Mouse (Mus musculus) right cerebral cortex, postnatal 14 days (tissue): ENCODE results near the gene 3110082I17Rik.
"Not testable (repeated sequence)": the region's sequence is repeated elsewhere in the genome, so short reads cannot be mapped to it uniquely, and the experiment has no call there.

Source experiments
- DNase-seq: peaks from one replicate; pipeline ENCODE4 v3.0.0; 2022

3110082I17Rik gene

DNA sequence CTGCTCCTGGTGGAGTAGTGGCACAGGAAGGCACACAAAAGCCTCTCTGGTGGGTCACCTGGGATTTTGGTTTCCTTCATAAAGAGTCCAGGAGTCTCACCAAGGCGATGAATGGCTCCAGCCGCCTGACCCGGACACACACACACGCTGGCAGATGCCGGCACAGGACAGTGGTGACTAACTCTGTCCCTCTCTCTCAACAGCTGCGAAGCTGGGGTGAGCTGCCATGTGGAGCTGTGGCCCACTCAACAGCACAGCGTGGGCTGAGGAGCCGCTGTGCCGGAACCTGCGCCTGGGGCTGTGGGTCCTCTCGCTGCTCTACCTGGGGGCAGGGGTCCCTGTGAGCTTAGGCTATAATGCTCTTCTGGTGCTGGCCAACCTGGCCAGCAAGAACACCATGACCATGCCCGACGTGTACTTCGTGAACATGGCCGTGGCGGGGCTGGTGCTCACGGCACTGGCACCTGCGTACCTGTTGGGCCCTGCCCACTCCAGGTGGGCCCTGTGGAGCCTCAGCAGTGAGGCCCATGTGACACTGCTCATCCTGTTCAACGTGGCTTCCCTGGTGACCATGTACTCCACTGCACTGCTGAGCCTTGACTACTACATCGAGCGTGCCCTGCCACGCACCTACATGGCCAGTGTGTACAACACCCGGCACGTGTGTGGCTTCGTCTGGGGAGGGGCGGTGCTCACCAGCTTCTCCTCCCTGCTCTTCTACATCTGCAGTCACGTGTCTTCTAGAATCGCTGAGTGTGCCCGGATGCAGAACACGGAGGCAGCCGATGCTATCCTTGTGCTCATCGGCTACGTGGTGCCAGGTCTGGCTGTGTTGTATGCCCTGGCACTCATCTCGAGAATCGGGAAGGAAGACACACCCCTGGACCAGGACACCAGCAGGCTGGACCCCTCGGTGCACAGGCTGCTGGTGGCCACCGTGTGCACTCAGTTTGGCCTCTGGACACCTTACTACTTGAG is 67.8 kb downstream of the 3110082I17Rik start:
- no peak for DNase-seq

DNA sequence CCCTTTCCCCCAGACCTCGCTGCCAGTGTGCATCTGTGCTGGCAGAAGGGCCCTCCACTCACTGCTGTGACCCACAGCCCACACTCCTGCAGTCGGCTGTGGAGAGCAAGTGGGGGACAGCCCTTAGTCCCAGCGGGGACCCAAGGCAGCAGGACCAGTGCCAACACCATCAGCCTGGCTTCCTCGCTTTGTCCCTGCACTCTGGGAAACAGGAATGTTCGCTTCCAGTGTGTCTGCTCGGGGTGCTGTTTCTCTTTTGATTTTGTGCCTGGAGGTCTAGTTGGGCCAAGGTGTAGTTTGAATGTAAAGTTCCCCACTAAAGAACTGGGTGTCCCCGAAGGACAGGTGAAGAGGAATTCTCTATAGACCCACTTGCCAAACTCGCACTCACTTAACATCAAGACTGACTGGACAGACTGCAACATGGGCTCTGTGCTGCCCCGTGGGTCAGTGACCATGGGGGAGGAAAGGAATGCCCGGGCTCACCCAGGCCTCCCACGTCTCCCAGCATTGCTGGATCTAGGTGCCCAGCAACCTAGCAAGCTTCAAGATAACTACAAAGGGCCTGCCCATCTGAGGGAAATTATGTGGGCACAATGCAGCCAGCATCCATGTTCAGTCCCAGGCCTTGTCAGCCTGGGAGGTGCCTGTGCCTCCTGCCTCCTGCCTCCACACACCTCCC is 68.9 kb downstream of the 3110082I17Rik start:
- DNase-seq = no peak

DNA sequence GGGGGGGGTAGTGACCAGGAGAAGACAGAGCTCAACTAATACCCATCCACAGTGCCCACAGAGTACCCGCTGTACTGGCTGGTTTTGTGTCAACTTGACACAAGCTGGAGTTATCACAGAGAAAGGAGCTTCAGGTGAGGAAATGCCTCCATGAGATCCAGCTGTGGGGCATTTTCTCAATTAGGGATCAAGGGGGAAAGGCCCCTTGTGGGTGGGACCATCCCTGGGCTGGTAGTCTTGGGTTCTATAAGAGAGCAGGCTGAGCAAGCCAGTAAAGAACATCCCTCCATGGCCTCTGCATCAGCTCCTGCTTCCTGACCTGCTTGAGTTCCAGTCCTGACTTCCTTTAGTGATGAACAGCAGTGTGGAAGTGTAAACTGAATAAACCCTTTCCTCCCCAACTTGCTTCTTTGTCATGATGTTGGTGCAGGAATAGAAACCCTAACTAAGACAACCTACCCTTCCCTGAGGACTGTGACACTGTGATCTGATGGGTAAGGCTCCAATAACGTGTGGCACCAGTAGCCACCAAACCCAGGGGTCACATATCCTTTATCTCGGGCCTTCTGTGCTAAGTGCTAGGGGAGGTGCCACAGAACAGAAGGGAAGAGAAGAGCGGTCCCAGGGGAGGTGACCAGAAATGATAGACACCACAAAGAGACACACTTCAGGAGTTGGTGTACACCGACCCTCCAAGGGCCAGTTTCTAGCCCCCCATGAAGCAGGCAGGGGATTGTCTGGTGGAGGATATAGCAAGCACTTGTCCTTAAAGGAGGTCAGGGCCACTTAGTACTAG is 69.8 kb downstream of the 3110082I17Rik start:
- DNase-seq = not testable (repeated sequence)

DNA sequence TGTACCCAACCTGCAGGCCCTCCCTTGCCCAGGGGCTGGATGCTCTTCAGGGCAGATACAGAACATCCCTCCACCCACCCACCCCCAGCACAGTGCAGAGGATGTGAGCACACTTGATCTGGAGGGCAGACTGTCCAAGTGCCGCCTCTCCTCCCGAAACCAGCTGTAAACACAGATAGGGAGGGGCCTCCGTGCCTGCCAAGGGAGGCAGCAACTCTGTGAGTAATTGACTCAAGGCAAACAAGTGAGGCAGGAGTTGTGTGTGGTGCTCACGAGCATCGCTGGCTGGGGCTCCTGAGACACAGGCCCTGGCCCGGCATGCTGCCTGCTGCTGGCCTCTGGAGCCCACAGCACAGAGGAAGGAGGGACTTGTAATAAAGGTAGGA is 70.7 kb downstream of the 3110082I17Rik start:
- peak; percentile 43 for DNase-seq

- DNase-seq = no peak
Measured at GRCm38 (mm10) chr5:139388694-139389675, 71.3 kb downstream of the 3110082I17Rik start.

GRCm38 (mm10) chr5:139388195-139388570 is 72.1 kb downstream of the 3110082I17Rik start:
- DNase-seq = no peak

DNA sequence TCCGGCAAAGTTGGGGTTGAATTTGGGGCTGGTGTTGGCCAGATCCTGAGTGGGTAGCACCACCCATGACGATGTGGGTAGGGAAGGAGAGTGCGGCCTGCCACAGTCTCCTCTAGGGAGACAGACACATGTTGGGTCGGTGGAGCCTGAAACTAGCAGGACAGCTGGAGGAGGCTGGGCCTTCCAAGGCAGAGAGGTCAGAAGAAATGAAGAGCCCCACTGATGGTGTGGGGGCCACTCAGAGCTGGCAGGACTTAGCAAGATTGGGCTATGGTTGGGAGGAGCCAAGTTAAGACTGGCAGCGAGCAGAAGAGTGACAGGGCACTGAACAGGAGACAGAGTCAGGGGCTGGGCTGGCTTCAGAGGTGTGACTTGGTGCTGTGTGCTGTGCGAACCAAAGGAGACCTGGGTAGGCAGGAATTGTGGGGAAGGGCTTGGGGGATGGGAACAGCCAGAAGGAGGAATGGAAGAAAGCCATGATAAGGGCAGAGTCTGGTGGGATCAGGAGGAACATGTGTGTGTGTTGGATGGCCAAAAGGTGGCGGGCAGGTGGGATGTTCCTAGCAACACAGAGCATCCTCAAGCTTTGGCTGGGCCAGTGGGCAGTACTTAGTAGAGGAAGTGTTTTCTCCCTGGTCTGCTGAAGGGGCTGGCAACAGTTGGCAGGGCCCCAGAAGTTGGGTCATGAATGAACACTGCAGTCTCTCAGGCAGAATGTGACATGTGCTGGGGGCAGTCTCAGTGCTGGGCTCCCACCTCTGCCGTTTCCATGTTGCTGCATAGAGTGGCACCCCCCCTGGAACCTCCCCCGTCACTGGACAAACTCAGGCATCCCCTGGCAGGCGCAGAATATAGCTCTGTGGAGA is 72.8 kb downstream of the 3110082I17Rik start:
- peak; percentile 52 for DNase-seq

DNA sequence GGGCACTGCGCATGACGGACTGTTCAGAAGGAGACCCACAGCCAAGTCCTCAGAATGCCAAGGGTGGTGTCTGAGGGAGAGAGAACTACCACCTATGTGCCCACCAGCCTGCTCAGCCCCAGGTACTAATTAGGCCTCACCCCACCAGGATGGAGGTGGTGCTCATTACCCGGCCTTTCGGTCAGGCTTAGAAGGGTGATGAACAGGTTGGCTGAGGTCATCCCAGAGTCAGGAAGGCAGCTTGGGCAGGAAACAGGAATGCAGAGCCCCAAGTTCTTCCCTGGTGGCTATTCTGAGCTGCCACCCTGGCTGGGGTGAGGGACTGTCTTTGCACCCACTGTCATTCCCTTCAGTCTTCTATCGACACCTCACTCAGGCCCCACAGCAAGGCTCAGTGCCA is 74.3 kb downstream of the 3110082I17Rik start:
- no peak for DNase-seq

DNA sequence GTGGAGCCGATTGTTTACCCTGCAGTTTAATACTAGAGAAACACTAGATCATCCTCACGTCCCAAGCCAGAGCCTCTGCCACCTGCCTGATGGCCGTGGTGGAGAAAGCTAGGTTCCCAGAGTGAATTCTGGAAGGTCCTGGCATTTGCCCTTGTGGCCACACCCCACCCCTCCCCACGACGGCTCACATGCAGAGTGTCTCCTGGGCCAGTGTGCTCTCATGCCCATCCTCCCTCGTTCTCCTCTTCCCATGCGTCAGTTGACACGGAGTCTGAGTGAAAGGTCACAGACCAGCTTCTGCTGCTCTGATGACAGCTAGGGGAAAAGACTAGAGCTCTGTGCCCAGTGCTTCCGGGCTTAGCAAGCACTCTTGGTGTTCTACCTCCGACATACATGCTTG is 75.8 kb downstream of the 3110082I17Rik start:
- DNase-seq = no peak

GRCm38 (mm10) chr5:139383234-139383633 is 77.1 kb downstream of the 3110082I17Rik start:
- no peak for DNase-seq

DNA sequence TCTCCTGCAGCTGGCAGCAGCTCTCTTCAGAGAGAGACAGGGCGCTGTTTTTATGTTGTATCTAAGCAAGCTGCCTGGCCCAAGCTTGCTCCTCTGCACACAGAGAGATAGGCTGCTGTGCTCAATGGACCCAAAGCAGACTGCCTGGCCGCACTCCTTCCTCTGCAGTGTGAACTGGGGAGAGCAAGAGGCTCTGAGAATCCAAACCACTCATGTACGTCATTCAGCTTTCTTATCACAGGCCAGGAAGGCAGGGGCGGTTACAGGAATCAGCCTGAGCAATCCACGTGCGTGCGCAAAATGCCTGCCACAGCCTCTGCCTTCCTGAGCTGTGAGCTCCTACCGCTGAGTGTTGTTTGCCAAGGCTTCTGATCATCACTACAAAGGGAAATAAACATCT is 77.6 kb downstream of the 3110082I17Rik start:
- DNase-seq = peak; percentile 38

DNA sequence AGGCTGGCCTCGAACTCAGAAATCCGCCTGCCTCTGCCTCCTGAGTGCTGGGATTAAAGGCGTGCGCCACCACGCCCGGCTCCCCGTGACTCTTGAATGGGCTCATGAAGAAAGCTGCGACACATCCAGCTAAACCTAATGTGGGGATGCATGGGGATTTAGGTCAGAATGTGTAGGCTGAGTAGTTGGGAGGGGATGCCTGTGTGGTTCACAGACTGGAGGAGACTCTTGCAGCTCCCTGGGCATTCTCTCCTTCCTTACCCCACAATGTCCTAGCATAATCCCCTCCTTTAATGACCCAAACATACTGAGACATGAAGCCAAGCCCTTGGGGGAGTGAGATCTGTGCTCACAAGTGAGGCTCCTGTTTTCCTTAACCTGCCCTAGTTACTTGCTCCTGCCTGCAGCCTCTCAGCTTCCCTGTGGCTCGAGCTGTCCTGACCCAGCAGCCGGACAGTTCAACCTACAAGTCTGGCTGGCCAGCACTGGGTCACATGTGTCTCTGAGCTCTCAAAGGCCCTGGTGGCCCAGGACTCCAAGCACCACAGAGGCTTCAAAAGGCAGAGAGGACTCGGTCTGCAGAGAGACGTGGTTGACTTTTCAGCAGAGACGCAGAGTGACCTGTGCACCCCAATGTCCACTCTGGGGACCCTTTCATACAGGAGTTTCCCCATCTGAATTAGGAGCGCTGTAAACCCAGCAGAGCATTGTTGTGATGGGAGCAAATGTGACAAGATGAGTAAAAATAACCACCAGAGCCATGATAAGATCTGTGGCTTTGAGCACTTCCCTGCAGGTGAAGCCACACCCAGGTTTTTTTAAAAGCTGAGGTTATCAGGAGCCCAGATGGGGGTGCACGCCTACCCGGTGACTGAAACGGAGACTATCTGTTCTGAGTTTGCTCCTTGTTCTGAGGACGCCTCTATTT is 78.5 kb downstream of the 3110082I17Rik start:
- DNase-seq = no peak

DNA sequence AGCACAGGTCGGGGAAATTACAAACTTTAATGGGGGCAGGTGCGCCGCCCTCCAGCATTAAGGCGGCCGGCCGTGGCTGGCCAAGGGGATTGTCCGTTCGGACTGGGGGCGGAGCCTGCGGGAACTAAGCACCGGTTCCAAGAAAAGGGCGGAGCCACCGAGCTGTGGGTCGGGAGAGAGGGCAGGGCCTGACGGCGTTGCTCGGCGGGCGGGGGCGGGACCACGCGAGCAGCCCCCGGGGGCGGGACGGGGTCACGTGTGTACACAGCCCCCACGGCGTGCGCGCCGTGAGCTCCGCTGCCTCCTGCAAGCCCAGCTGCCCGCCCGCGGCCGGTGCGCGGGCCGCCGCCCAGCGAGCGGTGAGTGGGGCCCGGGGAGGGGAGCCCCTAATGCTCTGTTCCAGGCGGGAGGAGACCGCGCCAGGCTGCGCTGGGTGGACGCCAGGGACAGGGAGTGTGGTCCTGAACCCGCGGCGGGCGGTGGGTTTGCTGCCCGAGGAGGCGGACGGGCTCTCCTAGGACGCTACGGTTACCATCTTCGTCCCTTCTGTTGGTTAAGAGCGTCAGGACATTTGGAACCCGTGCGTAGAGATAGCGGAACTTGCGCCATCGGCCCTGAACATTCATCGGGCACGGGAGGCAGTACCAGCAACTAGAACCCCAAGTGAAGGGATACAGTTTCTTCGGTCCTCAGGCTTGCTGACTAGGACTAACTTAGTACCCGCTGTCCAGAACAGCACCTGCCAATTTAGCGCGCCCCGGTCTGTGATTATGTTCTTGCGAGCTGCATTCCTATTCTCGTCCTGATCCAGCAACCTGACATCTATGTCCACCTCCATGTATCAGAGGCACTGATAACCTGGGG is 79.7 kb downstream of the 3110082I17Rik start:
- DNase-seq = peak; percentile 86

- no peak for DNase-seq
Measured at GRCm38 (mm10) chr5:139379771-139380384, 80.4 kb downstream of the 3110082I17Rik start.

- no peak for DNase-seq
Measured at GRCm38 (mm10) chr5:139378986-139379629, 81.2 kb downstream of the 3110082I17Rik start.

GRCm38 (mm10) chr5:139378271-139378556 is 82.1 kb downstream of the 3110082I17Rik start:
- DNase-seq = no peak

DNA sequence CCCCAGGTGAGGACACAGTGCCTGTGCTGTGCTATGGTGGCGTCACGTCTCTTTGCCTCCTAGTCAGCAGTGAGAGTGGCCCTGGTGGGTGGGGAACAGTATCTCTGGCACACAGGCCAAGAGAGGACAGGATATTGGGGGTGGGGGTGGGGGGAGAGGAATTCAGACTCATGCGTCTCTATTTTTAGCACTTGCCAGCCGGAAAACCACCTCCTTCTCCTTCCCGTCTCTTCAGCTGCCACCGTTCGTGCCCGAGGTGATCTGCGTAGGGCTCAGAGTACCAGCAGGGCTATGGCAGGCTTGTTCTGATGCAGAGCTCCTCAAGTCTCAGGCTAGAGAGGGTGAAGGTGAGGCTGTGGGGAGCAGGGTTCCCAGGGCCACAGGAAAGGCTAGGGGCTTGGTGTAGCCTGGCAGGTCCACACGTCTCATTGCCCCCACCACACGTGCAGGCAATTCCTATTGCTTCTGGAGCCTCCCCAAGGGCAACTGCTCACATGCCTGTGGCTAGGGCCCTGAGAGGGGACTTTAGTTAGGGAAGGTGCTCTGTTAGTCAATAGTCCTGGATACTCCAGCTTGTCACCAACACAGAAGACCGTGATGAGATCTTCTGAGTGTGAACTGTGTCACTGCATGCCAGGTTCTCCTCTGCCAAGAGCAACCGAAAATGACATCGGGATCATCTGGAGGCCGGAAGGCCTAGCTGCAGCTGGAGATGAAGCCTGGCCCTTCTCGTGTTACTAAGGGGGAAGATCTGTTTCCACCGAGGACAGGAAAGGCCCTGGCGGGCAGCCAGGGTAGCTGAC is 82.7 kb downstream of the 3110082I17Rik start, which contains the start of gene Gpr146:
Gene Gpr146 (plus strand): TSS at position 230 of the 803 bp plus-strand sequence.
- DNase-seq = peak; percentile 60
